Mouse (Mus musculus) spleen, adult 2 months (tissue): ENCODE measurements at regions not wholly inside any gene's neighbourhood (a gene's known extent, or its start where the extent isn't known, plus 50 kb on each side); places are given as distances from the start of the nearest gene placed in this dataset.

Source experiments
- DNase-seq, 2 experiments: peaks; one replicate each; pipeline versions ENCODE4 v3.0.0 to v3.0.0-alpha.2; 2012 to 2021; ENCODE audit warnings: low spot score in 2 of 2, low read depth in 1 of 2
- H3K27ac ChIP-seq: fragments of 200-500 bp; 2 replicates; pipeline ENCODE4 v1.5.1; 2012; ENCODE audit warnings: low read length, inconsistent platforms; ENCODE audit not compliant: insufficient read depth
- H3K27me3 ChIP-seq: fragments of 200-500 bp; 2 replicates; pipeline ENCODE4 v1.6.1; 2012; ENCODE audit warnings: mild to moderate bottlenecking, moderate library complexity, low read length, inconsistent platforms; ENCODE audit not compliant: control insufficient read depth, insufficient read depth
- H3K36me3 ChIP-seq: fragments of 200-500 bp; 2 replicates; pipeline ENCODE4 v1.6.1; 2012; ENCODE audit warnings: mild to moderate bottlenecking, low read length, inconsistent platforms; ENCODE audit not compliant: control insufficient read depth, insufficient read depth
- H3K4me1 ChIP-seq: fragments of 200-500 bp; 2 replicates; pipeline ENCODE4 v1.6.1; 2011; ENCODE audit warnings: inconsistent platforms; ENCODE audit not compliant: control insufficient read depth, insufficient read depth, insufficient read length
- H3K4me3 ChIP-seq: fragments of 200-500 bp; 2 replicates; pipeline ENCODE4 v1.5.1; 2011; ENCODE audit warnings: mild to moderate bottlenecking, inconsistent platforms; ENCODE audit not compliant: insufficient read depth, insufficient read length; ENCODE audit errors: extremely low read depth
- CTCF ChIP-seq: fragments of 200-500 bp; IDR thresholded peaks from 2 replicates; pipeline ENCODE4 v1.5.1; 2011; ENCODE audit warnings: mild to moderate bottlenecking, inconsistent platforms; ENCODE audit not compliant: insufficient read depth, insufficient read length, insufficient replicate concordance; ENCODE audit errors: extremely low read depth
- POLR2A ChIP-seq: fragments of 200-500 bp; IDR thresholded peaks from 2 replicates; pipeline ENCODE4 v1.6.1; 2011; ENCODE audit warnings: low read depth, low read length, inconsistent platforms
- WGBS: fragments of 180-500 bp; shearing (Covaris S2); methylation state at CpG from one replicate; pipeline ENCODE4 v1.1.7; 2018; 5-methylcytosine and 5-hydroxymethylcytosine counted together

DNA sequence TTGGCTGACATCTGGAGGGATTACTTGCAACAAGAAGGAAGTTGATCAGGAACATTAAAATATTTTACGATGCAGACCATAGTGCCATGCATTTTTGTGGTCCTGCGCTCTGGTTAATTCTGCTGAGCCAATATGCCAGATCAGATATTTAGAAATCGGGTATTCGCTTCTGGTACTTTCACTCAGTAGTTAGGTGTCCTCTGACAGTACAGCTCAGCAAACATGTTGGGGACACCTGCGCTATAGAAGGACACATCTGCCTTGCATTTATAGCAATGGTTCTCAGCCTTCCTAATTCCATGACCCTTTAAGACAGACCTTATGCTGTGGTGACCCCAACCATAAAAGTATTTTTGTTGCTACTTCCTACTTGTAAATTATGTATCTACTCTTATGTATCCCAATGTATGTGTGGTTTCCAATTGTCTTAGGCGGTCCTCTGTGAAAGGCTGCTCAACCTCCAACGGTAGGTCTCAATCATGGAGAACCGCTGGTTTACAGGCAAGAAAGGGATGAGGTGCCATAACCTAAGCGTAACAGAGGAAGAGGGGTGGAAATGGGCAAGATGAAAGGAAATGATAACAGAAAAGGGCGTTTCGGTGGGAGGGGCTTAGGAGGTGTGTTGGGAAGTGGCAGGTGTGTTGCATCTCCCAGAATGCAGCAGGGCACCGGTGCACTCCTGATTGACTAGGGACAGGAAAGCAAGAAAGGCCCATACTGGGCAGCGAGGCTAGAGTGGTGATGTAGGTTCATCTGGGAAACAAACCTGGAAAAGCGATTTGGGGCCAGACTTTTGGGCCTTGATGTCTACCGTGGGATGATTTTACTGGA lies 92.3 kb upstream of the Cpm start:
- no peaks in the 10 kb centered on the region for H3K27me3 ChIP-seq
- H3K36me3 ChIP-seq: no peaks in the 10 kb centered on the region
- DNase-seq: no peak
- 92% methylated on average over 15 of the region's 15 CpGs for WGBS
- H3K4me3 ChIP-seq: no peak overlapping the region
- H3K4me1 ChIP-seq: peaks cover 8% of the 10 kb centered on the region; the same call in 1 of the 2 replicates
- no peak for TF ChIP-seq CTCF
- TF ChIP-seq POLR2A: no peak
- no peak overlapping the region for H3K27ac ChIP-seq

DNA sequence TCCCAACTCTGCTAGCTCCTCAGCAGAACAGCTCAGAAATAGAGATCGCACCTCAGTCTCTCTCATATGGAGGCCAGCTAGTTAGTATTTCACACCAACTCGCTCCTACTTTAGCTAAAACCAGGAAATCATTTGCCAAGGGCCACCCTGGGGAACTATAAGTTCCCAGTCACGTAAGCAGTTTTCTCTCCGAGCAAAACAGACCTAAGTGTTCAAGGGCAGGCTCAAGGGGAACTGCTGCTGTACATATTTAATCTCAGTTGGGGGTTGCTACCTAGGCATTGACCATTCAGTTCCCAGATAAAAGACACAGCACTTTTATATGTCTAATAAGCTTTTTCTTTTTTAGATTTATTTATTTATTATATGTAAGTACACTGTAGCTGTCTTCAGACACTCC lies 93.5 kb upstream of the Cpm start:
- DNase-seq: no peak
- Histone ChIP-seq H3K27me3 (no peaks in the 10 kb centered on the region), H3K36me3 (no peaks in the 10 kb centered on the region), H3K4me3 (no peak overlapping the region), H3K27ac (no peak overlapping the region), H3K4me1 (peaks cover 8% of the 10 kb centered on the region; the same call in 1 of the 2 replicates)
- 91% methylated on average over 4 of the region's 4 CpGs for WGBS
- TF ChIP-seq POLR2A (no peak), CTCF (no peak)

DNA sequence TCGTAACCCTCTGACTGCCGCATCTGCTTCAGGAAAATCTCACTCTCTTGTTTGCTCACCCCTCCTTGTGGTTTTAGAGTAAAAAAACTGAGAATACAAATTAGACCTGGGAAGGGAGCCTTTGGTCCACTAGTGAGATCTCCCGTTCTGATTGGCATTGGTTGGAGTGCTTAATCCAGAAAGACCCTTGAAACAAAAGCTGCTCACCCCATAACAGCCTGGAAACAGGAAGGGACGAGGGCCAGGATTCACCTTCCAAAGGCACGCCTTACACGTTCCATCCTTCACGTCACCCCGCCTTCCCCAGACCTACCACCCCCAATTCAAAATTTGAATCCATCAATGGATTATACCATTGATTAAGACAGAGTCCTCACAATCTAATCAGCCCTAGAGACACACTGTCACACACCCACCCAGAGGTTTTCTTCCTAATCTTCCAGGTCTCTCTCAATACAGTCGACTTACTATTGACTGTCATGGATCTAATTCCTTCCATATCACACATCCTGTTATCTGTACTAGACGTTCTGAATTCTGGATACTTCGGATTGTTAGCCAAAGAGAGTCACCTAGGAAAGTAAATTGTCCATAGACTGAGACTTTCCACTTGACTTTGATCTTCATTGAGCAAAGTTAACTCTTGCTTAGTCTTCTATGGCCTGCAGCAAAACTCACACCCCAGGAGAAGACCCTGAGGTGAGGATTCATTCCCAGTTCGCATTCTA lies 94.1 kb upstream of the Cpm start:
- TF ChIP-seq POLR2A (no peak), CTCF (no peak)
- WGBS: 91% methylated on average over 12 of the region's 12 CpGs
- H3K4me3 ChIP-seq: no peak overlapping the region

DNA sequence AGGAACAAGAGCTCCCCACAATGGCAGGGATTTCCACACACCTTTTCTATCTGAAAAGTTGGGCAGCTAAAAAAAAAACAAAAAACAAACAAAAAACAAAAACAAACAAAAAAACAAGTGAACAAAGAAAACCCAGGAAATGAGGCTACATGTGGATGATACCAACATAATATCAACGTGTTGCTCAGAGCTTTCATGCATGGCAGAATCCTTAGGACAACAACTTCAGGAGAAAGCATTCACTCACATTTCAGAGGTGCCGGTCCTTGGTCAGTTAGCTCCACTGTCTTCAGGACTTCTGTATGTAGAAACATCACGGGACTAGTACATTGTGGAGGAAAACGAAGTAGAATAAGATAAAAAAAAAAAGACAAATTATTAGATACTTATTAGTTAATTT lies 94.8 kb upstream of the Cpm start:
- DNase-seq: no peak
- Histone ChIP-seq H3K36me3 (no peaks in the 10 kb centered on the region), H3K4me1 (peaks cover 8% of the 10 kb centered on the region; the same call in 1 of the 2 replicates), H3K27me3 (no peaks in the 10 kb centered on the region), H3K27ac (no peak overlapping the region), H3K4me3 (no peak overlapping the region)
- WGBS: 85% methylated on average over 4 of the region's 4 CpGs
- TF ChIP-seq POLR2A (no peak), CTCF (no peak)

More for the DNA sequence above, 94.1 kb upstream of the Cpm start:
- Histone ChIP-seq H3K4me1 (peaks cover 8% of the 10 kb centered on the region; the same call in 1 of the 2 replicates), H3K27me3 (no peaks in the 10 kb centered on the region), H3K36me3 (no peaks in the 10 kb centered on the region), H3K27ac (no peak overlapping the region)
- no peak for DNase-seq

DNA sequence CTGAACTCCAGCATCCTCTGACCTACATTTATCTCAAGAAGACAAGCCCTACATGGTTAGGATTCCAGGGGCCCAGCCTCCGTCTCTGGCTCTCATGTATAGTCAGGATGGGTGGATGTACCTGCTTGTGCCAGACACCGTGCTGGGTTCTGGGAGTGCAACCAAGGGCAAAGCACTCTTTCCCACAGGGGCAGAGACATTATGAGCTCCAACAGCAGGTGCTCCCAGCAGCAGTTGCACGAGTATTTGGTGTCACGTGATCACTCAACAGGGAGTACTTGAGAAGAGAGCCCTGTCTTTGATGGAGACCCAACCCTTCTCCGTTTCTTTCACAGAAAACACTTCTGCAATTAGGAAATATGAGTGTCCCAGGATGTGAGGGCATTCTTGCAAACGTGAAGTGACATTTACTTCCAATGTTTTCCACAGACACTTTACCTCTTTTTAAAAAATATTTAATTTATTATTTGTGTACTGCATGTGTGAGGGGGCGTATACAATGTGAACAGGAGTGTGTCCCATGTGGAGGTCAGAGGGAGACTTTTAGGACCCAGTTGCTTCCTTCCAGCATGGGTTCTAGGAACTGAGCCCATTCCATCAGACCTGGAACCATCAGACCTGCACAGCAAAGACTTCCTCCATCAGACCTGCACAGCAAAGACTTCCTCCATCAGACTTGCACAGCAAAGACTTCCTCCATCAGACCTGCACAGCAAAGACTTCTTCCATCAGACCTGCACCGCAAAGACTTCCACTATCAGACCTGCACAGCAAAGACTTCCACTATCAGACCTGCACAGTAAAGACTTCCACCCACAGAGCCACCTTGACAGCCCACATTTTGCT lies 95.5 kb upstream of the Cpm start:
- H3K36me3 ChIP-seq: no peaks in the 10 kb centered on the region
- no peak overlapping the region for H3K27ac ChIP-seq
- no peak overlapping the region for H3K4me3 ChIP-seq
- WGBS: 76% methylated on average over 8 of the region's 8 CpGs
- peaks cover 8% of the 10 kb centered on the region; the same call in 1 of the 2 replicates for H3K4me1 ChIP-seq
- no peak for DNase-seq
- TF ChIP-seq CTCF: no peak
- no peak for TF ChIP-seq POLR2A
- no peaks in the 10 kb centered on the region for H3K27me3 ChIP-seq

DNA sequence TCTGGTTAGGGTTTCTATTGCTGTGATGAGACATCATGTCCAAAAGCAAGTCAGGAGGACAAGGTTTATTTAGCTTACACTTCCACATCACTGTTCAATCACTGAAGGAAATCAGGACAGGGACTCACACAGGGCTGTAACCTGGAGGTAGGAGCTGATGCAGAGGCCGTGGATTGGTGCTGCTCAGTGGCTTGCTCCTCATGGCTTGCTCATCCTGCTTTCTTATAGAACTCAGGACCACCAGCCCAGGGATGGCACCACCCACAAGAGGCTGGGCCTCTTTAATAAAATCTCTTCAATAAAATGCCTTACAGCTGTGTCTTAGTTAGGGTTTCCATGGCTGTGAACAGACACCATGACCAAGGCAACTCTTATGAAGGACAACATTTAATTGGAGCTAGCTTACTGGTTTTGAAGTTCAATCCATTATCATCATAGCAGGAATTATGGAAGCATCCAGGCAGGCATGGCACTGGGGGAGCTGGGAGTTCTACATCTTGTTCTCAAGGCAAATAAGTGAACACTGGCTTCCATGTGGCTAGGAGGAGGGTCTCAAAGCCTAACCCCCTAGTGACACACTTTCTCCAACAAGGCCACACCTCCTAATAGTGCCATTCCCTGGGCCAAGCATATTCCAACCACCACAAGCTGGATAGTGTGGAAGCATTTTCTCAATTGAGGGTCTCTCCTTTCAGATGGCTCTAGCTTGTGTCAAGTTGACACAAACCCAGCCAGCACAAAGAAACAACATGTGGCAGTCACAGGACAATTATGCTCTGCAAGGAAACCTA lies 96.4 kb upstream of the Cpm start:
- Histone ChIP-seq H3K27ac (no peak overlapping the region), H3K36me3 (no peaks in the 10 kb centered on the region), H3K27me3 (no peaks in the 10 kb centered on the region), H3K4me1 (peaks cover 8% of the 10 kb centered on the region; the same call in 1 of the 2 replicates), H3K4me3 (no peak overlapping the region)
- TF ChIP-seq CTCF (no peak), POLR2A (no peak)
- no peak for DNase-seq
- 90% methylated on average over 1 of the region's 1 CpGs for WGBS
